Mouse (Mus musculus): ENCODE results near the gene Urgcp. TPM values are rescaled to one million over a fixed set of nuclear protein-coding genes. Genes with fewer than 3 reads are reported as not detected.

Gene Urgcp
- polyA plus RNA-seq, 1 experiment from 2014 or later = 28.6 TPM

GRCm38 (mm10) chr11:5703341-5703740, 58.8 kb downstream of the Urgcp start:
- Histone ChIP-seq H3K9me3 (no peaks in the 10 kb centered on the region), H3K4me1 (peaks cover 12% of the 10 kb centered on the region), H3K4me2 (replicated peaks) (no peak overlapping the region), H3K27ac (no peak overlapping the region), H3K27me3 (no peaks in the 10 kb centered on the region), H3K36me3 (peaks cover 20% of the 10 kb centered on the region), H3K9ac (no peak overlapping the region), H3K4me3 (no peak overlapping the region)
- 98% methylated on average over 1 of the region's 1 CpGs for WGBS
- no peak for ATAC-seq (ENCODE audit: insufficient number of reproducible peaks, insufficient read depth, low FRiP score, low TSS enrichment)

- no peaks in the 10 kb centered on the region for H3K27me3 ChIP-seq
- H3K36me3 ChIP-seq = peaks cover 20% of the 10 kb centered on the region
- H3K4me2 ChIP-seq (replicated peaks) = no peak overlapping the region
- peaks cover 12% of the 10 kb centered on the region for H3K4me1 ChIP-seq
- no peak overlapping the region for H3K27ac ChIP-seq
- H3K9ac ChIP-seq = no peak overlapping the region
- H3K9me3 ChIP-seq = no peaks in the 10 kb centered on the region
- 87% methylated on average over 6 of the region's 6 CpGs for WGBS
- no peak for ATAC-seq (ENCODE audit: insufficient number of reproducible peaks, insufficient read depth, low FRiP score, low TSS enrichment)
- no peak overlapping the region for H3K4me3 ChIP-seq
Measured at GRCm38 (mm10) chr11:5702957-5703332, 59.2 kb downstream of the Urgcp start.

GRCm38 (mm10) chr11:5702271-5702956, 59.8 kb downstream of the Urgcp start:
- no peaks in the 10 kb centered on the region for H3K9me3 ChIP-seq
- no peaks in the 10 kb centered on the region for H3K27me3 ChIP-seq
- H3K4me2 ChIP-seq (replicated peaks) = no peak overlapping the region
- no peak for ATAC-seq (ENCODE audit: insufficient number of reproducible peaks, insufficient read depth, low FRiP score, low TSS enrichment)
- peaks cover 12% of the 10 kb centered on the region for H3K4me1 ChIP-seq
- 79% methylated on average over 5 of the region's 5 CpGs for WGBS
- no peak overlapping the region for H3K4me3 ChIP-seq
- H3K9ac ChIP-seq = no peak overlapping the region
- peaks cover 20% of the 10 kb centered on the region for H3K36me3 ChIP-seq
- no peak overlapping the region for H3K27ac ChIP-seq

- H3K9me3 ChIP-seq = no peaks in the 10 kb centered on the region
- H3K4me2 ChIP-seq (replicated peaks) = no peak overlapping the region
- H3K27ac ChIP-seq = no peak overlapping the region
- H3K4me1 ChIP-seq = peaks cover 11% of the 10 kb centered on the region
- H3K9ac ChIP-seq = no peak overlapping the region
- ATAC-seq (ENCODE audit: insufficient number of reproducible peaks, insufficient read depth, low FRiP score, low TSS enrichment) = no peak
- 96% methylated on average over 1 of the region's 1 CpGs for WGBS
- H3K36me3 ChIP-seq = peaks cover 20% of the 10 kb centered on the region
- H3K27me3 ChIP-seq = no peaks in the 10 kb centered on the region
- no peak overlapping the region for H3K4me3 ChIP-seq
Measured at GRCm38 (mm10) chr11:5701821-5702220, 60.4 kb downstream of the Urgcp start.

- Histone ChIP-seq H3K36me3 (peaks cover 20% of the 10 kb centered on the region), H3K4me3 (no peak overlapping the region), H3K27me3 (no peaks in the 10 kb centered on the region), H3K4me1 (peaks cover 6% of the 10 kb centered on the region; the same call in 1 of the 2 replicates), H3K27ac (no peak overlapping the region), H3K4me2 (replicated peaks) (no peak overlapping the region), H3K9ac (no peak overlapping the region), H3K9me3 (no peaks in the 10 kb centered on the region)
- no peak for ATAC-seq (ENCODE audit: insufficient number of reproducible peaks, insufficient read depth, low FRiP score, low TSS enrichment)
- 76% methylated on average over 2 of the region's 2 CpGs for WGBS
Measured at GRCm38 (mm10) chr11:5701300-5701699, 60.9 kb downstream of the Urgcp start.

GRCm38 (mm10) chr11:5700808-5701207, 61.4 kb downstream of the Urgcp start:
- Histone ChIP-seq H3K36me3 (peaks cover 20% of the 10 kb centered on the region), H3K4me1 (peaks cover 1% of the 10 kb centered on the region; the same call in 1 of the 2 replicates), H3K9ac (no peak overlapping the region), H3K27ac (no peak overlapping the region), H3K27me3 (no peaks in the 10 kb centered on the region), H3K4me3 (no peak overlapping the region), H3K4me2 (replicated peaks) (no peak overlapping the region), H3K9me3 (no peaks in the 10 kb centered on the region)
- 90% methylated on average over 7 of the region's 7 CpGs for WGBS
- ATAC-seq (ENCODE audit: insufficient number of reproducible peaks, insufficient read depth, low FRiP score, low TSS enrichment) = no peak

- Histone ChIP-seq H3K4me2 (replicated peaks) (no peak overlapping the region), H3K36me3 (no peaks in the 10 kb centered on the region), H3K4me1 (no peaks in the 10 kb centered on the region), H3K27ac (no peak overlapping the region), H3K9me3 (0 out of 2 replicates have a peak, but pooled peaks cover 4% of the 10 kb centered on the region), H3K4me3 (no peak overlapping the region), H3K27me3 (no peaks in the 10 kb centered on the region), H3K9ac (no peak overlapping the region)
- ATAC-seq (ENCODE audit: insufficient number of reproducible peaks, insufficient read depth, low FRiP score, low TSS enrichment) = no peak
- 22% methylated on average over 7 of the region's 7 CpGs for WGBS
Measured at GRCm38 (mm10) chr11:5691775-5692174, 70.4 kb downstream of the Urgcp start.

GRCm38 (mm10) chr11:5684283-5684682, 77.9 kb downstream of the Urgcp start:
- Histone ChIP-seq H3K9me3 (no peaks in the 10 kb centered on the region), H3K4me3 (no peak overlapping the region), H3K27ac (no peak overlapping the region), H3K4me1 (peaks cover 3% of the 10 kb centered on the region; the same call in 1 of the 2 replicates), H3K36me3 (no peaks in the 10 kb centered on the region), H3K27me3 (no peaks in the 10 kb centered on the region), H3K9ac (no peak overlapping the region), H3K4me2 (replicated peaks) (no peak overlapping the region)
- ATAC-seq (ENCODE audit: insufficient number of reproducible peaks, insufficient read depth, low FRiP score, low TSS enrichment) = no peak
- WGBS = 24% methylated on average over 7 of the region's 7 CpGs

GRCm38 (mm10) chr11:5682541-5682940, 79.6 kb downstream of the Urgcp start:
- Histone ChIP-seq H3K27ac (no peak overlapping the region), H3K4me3 (no peak overlapping the region), H3K4me1 (peaks cover 3% of the 10 kb centered on the region; the same call in 1 of the 2 replicates), H3K36me3 (no peaks in the 10 kb centered on the region), H3K9me3 (no peaks in the 10 kb centered on the region), H3K4me2 (replicated peaks) (no peak overlapping the region), H3K9ac (no peak overlapping the region), H3K27me3 (no peaks in the 10 kb centered on the region)
- no peak for ATAC-seq (ENCODE audit: insufficient number of reproducible peaks, insufficient read depth, low FRiP score, low TSS enrichment)
- 67% methylated on average over 6 of the region's 6 CpGs for WGBS

Other genes with a start within 250 kb of the Urgcp start
- 152 and 160 TPM in 2 replicates for gene Xbp1, start 241.7 kb downstream of the Urgcp start, polyA plus RNA-seq (2016; fragmentation: Nextera tagmentation; extraction: Ambion mirVana)
- 26.5 and 29.6 TPM in 2 replicates for gene Ccdc117, start 220.2 kb downstream of the Urgcp start, polyA plus RNA-seq (2016; fragmentation: Nextera tagmentation; extraction: Ambion mirVana)
- gene Ankrd36, start 192.7 kb downstream of the Urgcp start, polyA plus RNA-seq (2016; fragmentation: Nextera tagmentation; extraction: Ambion mirVana) = 0.13 TPM in 1 of 2 replicates, not detected in the other
- gene Mrps24, start 46.7 kb downstream of the Urgcp start, polyA plus RNA-seq (2016; fragmentation: Nextera tagmentation; extraction: Ambion mirVana) = 184 and 189 TPM in 2 replicates
- gene Dbnl, start 26.1 kb upstream of the Urgcp start, polyA plus RNA-seq (2016; fragmentation: Nextera tagmentation; extraction: Ambion mirVana) = 132 and 139 TPM in 2 replicates
- gene Pgam2, start 41.4 kb upstream of the Urgcp start, polyA plus RNA-seq (2016; fragmentation: Nextera tagmentation; extraction: Ambion mirVana) = 17.0 and 18.2 TPM in 2 replicates
- 9.9 and 10.2 TPM in 2 replicates for gene Polm, start 75.6 kb upstream of the Urgcp start, polyA plus RNA-seq (2016; fragmentation: Nextera tagmentation; extraction: Ambion mirVana)
- gene Aebp1, start 99.6 kb upstream of the Urgcp start, polyA plus RNA-seq (2016; fragmentation: Nextera tagmentation; extraction: Ambion mirVana) = 28.5 and 29.1 TPM in 2 replicates
- 122 and 127 TPM in 2 replicates for gene Pold2, start 115.9 kb upstream of the Urgcp start, polyA plus RNA-seq (2016; fragmentation: Nextera tagmentation; extraction: Ambion mirVana)
- gene Myl7, start 136.4 kb upstream of the Urgcp start, polyA plus RNA-seq (2016; fragmentation: Nextera tagmentation; extraction: Ambion mirVana) = 2.0 and 3.2 TPM in 2 replicates
- 2.7 and 3.5 TPM in 2 replicates for gene Gck, start 187.7 kb upstream of the Urgcp start, polyA plus RNA-seq (2016; fragmentation: Nextera tagmentation; extraction: Ambion mirVana)
- 57.7 and 58.2 TPM in 2 replicates for gene Ykt6, start 193.3 kb upstream of the Urgcp start, polyA plus RNA-seq (2016; fragmentation: Nextera tagmentation; extraction: Ambion mirVana)

Measured in embryonic facial prominence, embryonic 12.5 days (tissue).